ENCODE assay signal across 35 mouse cellular contexts in genomic region chr3:98300266-98300665, GRCm38 (mm10). TPM values are rescaled to one million over a fixed set of nuclear protein-coding genes. Genes with fewer than 3 reads are reported as not detected.
"Had no signal": no experiment of that assay in that cellular context is flagged by ENCODE, and none has a peak within 500 bp of the region (broad histone marks: within the 10 kb centered on the region; RNA-seq: fewer than 3 reads in every experiment).

No protein-coding gene starts in this region.

- H3K4me3 ChIP-seq: heart, embryonic 10.5 days; heart, embryonic 12.5 days; heart, embryonic 13.5 days; heart, embryonic 15.5 days; hindbrain, embryonic 10.5 days; hindbrain, embryonic 12.5 days; hindbrain, embryonic 13.5 days; hindbrain, embryonic 15.5 days; intestine, embryonic 15.5 days; kidney, embryonic 15.5 days; layer of hippocampus, adult 2 months had no signal

- DNase-seq: heart, postnatal 10 days; heart, postnatal 14 days; heart, postnatal 36 days; heart, postnatal 4 days; kidney, adult 11 months; kidney, adult 18-20 months; kidney, adult 2 months; kidney, adult 8-10 months; kidney, adult 9 months; kidney, postnatal 10 days; kidney, postnatal 14 days; kidney, postnatal 25 days; kidney, postnatal 36 days; kidney, postnatal 4 days; layer of hippocampus, adult 9-11 months; layer of hippocampus, postnatal 36 days had no signal

- H3K36me3 ChIP-seq: heart, embryonic 10.5 days; heart, embryonic 15.5 days; hindbrain, embryonic 12.5 days; hindbrain, embryonic 13.5 days; hindbrain, embryonic 15.5 days; kidney, embryonic 15.5 days had no signal

- H3K27me3 ChIP-seq: heart, embryonic 12.5 days; heart, embryonic 13.5 days; heart, embryonic 15.5 days; hindbrain, embryonic 12.5 days; hindbrain, embryonic 13.5 days; hindbrain, embryonic 15.5 days; intestine, embryonic 15.5 days; kidney, embryonic 15.5 days had no signal

- H3K9ac ChIP-seq: heart, embryonic 12.5 days; heart, embryonic 13.5 days; heart, embryonic 15.5 days; hindbrain, embryonic 12.5 days; hindbrain, embryonic 13.5 days; hindbrain, embryonic 14.5 days; hindbrain, embryonic 15.5 days; intestine, embryonic 15.5 days; kidney, embryonic 15.5 days had no signal

- H3K27ac ChIP-seq: heart, embryonic 10.5 days; heart, embryonic 13.5 days; heart, embryonic 15.5 days; hindbrain, embryonic 10.5 days; hindbrain, embryonic 12.5 days; hindbrain, embryonic 13.5 days; hindbrain, embryonic 14.5 days; hindbrain, embryonic 15.5 days; hindbrain, postnatal 0 days; intestine, embryonic 15.5 days; kidney, embryonic 15.5 days; kidney, postnatal 0 days; layer of hippocampus, adult 2 months had no signal

- H3K9me3 ChIP-seq: heart, embryonic 10.5 days; heart, embryonic 13.5 days; heart, embryonic 15.5 days; hindbrain, embryonic 12.5 days; hindbrain, embryonic 13.5 days; hindbrain, embryonic 15.5 days; intestine, embryonic 15.5 days; kidney, embryonic 15.5 days had no signal

- ATAC-seq: hindbrain, embryonic 16.5 days; hindbrain, postnatal 0 days; inflammation-experienced regulatory T-cells, adult 6 months; intestine, embryonic 15.5 days; intestine, embryonic 16.5 days; intestine, postnatal 0 days had no signal

- H3K4me1 ChIP-seq: heart, embryonic 10.5 days; heart, embryonic 12.5 days; heart, embryonic 13.5 days; heart, embryonic 15.5 days; hindbrain, embryonic 10.5 days; hindbrain, embryonic 12.5 days; hindbrain, embryonic 13.5 days; hindbrain, embryonic 15.5 days; intestine, embryonic 15.5 days; kidney, embryonic 15.5 days had no signal

- H3K4me2 ChIP-seq: heart, embryonic 11.5 days; heart, embryonic 12.5 days; heart, embryonic 13.5 days; heart, embryonic 15.5 days; hindbrain, embryonic 12.5 days; hindbrain, embryonic 13.5 days; hindbrain, embryonic 14.5 days; hindbrain, embryonic 15.5 days; intestine, embryonic 15.5 days; kidney, embryonic 15.5 days had no signal

RNA-seq across cellular contexts. Expression of gene Hmgcs2, which starts 20.0 kb away (rescaled TPM):
- polyA plus RNA-seq: inflammation-experienced regulatory T-cells, adult 6 months had no signal
